Mouse (Mus musculus) hindbrain, embryonic 16.5 days (tissue): ENCODE data around the gene Ttc12. TPM values are rescaled to one million over a fixed set of nuclear protein-coding genes. Genes with fewer than 3 reads are reported as not detected.

ENCODE experiments used
- ATAC-seq: fragments of 200-750 bp; cut with Nextera tagmentation; 2 replicates; pipeline ENCODE4 v1.8.0; 2017; ENCODE audit warnings: moderate TSS enrichment, moderate library complexity
- H3K27ac ChIP-seq: fragments of 300-500 bp; sonication (generic); 2 replicates; pipeline ENCODE4 v1.5.1; 2014; ENCODE audit warnings: low read depth, mild to moderate bottlenecking, control low read depth, low read length, moderate library complexity
- H3K27me3 ChIP-seq: fragments of 300-500 bp; sonication (generic); replicated peaks from 2 replicates; pipeline ENCODE4 v1.6.1; 2014; ENCODE audit warnings: low read length; ENCODE audit not compliant: control insufficient read depth, insufficient read depth
- H3K36me3 ChIP-seq: fragments of 300-500 bp; sonication (generic); 2 replicates; pipeline ENCODE4 v1.6.1; 2014; ENCODE audit warnings: mild to moderate bottlenecking, low read length, moderate library complexity, mixed read lengths; ENCODE audit not compliant: control insufficient read depth, insufficient read depth
- H3K4me1 ChIP-seq: fragments of 300-500 bp; sonication (generic); 2 replicates; pipeline ENCODE4 v1.6.1; 2014; ENCODE audit warnings: low read depth, low read length; ENCODE audit not compliant: control insufficient read depth, insufficient read depth
- H3K4me2 ChIP-seq: fragments of 300-500 bp; sonication (generic); 2 replicates; pipeline ENCODE4 v1.6.1; 2014; ENCODE audit warnings: mild to moderate bottlenecking, low read length, control low read depth, moderate library complexity
- H3K4me3 ChIP-seq: fragments of 300-500 bp; sonication (generic); 2 replicates; pipeline ENCODE4 v1.5.1; 2014; ENCODE audit warnings: mild to moderate bottlenecking, low read length, control low read depth, moderate library complexity
- H3K9ac ChIP-seq: fragments of 300-500 bp; sonication (generic); 2 replicates; pipeline ENCODE4 v1.6.1; 2014; ENCODE audit warnings: low read depth, mild to moderate bottlenecking, control low read depth, low read length, moderate library complexity
- H3K9me3 ChIP-seq: fragments of 300-500 bp; sonication (generic); 2 replicates; pipeline ENCODE4 v1.6.1; 2014; ENCODE audit warnings: mild to moderate bottlenecking, low read length, moderate library complexity; ENCODE audit not compliant: control insufficient read depth
- WGBS: fragments of 180-500 bp; shearing (Covaris S2); extraction: QIAGEN DNeasy Blood & Tissue Kit; methylation state at CpG from one replicate; pipeline ENCODE4 v1.1.7; 2014; 5-methylcytosine and 5-hydroxymethylcytosine counted together
- polyA plus RNA-seq: library from polyadenylated mRNA; unstranded; fragments of >200 nt; fragmentation: Nextera tagmentation; extraction: Ambion mirVana; gene quantifications from 2 replicates; pipeline ENCODE4 v1.2.1, GENCODE M21; 2015

Gene Ttc12
- polyA plus RNA-seq, 1 experiment from 2014 or later = 2.6 TPM

GRCm38 (mm10) chr9:49528026-49528425 lies 42.0 kb upstream of the Ttc12 start:
- ATAC-seq = no peak
- no peak overlapping the region for H3K4me3 ChIP-seq
- no peak overlapping the region for H3K4me2 ChIP-seq
- H3K27ac ChIP-seq = no peak overlapping the region
- 61% methylated on average over 5 of the region's 5 CpGs for WGBS
- H3K27me3 ChIP-seq = no peaks in the 10 kb centered on the region
- H3K9ac ChIP-seq = no peak overlapping the region
- peaks cover 6% of the 10 kb centered on the region for H3K4me1 ChIP-seq
- 0 out of 2 replicates have a peak, but pooled peaks cover 4% of the 10 kb centered on the region for H3K36me3 ChIP-seq
- H3K9me3 ChIP-seq = no peaks in the 10 kb centered on the region

- 24% methylated on average over 8 of the region's 8 CpGs for whole genome bisulfite sequencing
- ATAC-seq = peak; percentile 70
Measured at GRCm38 (mm10) chr9:49527340-49527739, 41.3 kb upstream of the Ttc12 start.

GRCm38 (mm10) chr9:49524721-49525120 lies 38.7 kb upstream of the Ttc12 start:
- WGBS = 78% methylated on average over 9 of the region's 9 CpGs
- Histone ChIP-seq H3K27ac (no peak overlapping the region), H3K4me1 (peaks cover 6% of the 10 kb centered on the region), H3K27me3 (no peaks in the 10 kb centered on the region), H3K4me3 (no peak overlapping the region), H3K4me2 (no peak overlapping the region), H3K9ac (no peak overlapping the region), H3K36me3 (peaks cover 15% of the 10 kb centered on the region), H3K9me3 (no peaks in the 10 kb centered on the region)
- no peak for ATAC-seq

More at GRCm38 (mm10) chr9:49527340-49527739, 41.3 kb upstream of the Ttc12 start:
- Histone ChIP-seq H3K27ac (peak overlapping the region; percentile 29; the same call in 1 of the 2 replicates), H3K4me1 (peaks cover 6% of the 10 kb centered on the region), H3K4me3 (no peak overlapping the region), H3K9me3 (no peaks in the 10 kb centered on the region), H3K4me2 (no peak overlapping the region), H3K36me3 (0 out of 2 replicates have a peak, but pooled peaks cover 9% of the 10 kb centered on the region), H3K27me3 (no peaks in the 10 kb centered on the region), H3K9ac (no peak overlapping the region)

- H3K4me1 ChIP-seq = peaks cover 6% of the 10 kb centered on the region
- no peak overlapping the region for H3K4me2 ChIP-seq
- WGBS = 72% methylated on average over 9 of the region's 9 CpGs
- no peak for ATAC-seq
- H3K4me3 ChIP-seq = no peak overlapping the region
- no peak overlapping the region for H3K27ac ChIP-seq
- no peaks in the 10 kb centered on the region for H3K27me3 ChIP-seq
- no peak overlapping the region for H3K9ac ChIP-seq
- H3K9me3 ChIP-seq = no peaks in the 10 kb centered on the region
- peaks cover 23% of the 10 kb centered on the region for H3K36me3 ChIP-seq
Measured at GRCm38 (mm10) chr9:49523881-49524280, 37.9 kb upstream of the Ttc12 start.

GRCm38 (mm10) chr9:49514306-49514705 lies 28.3 kb upstream of the Ttc12 start:
- WGBS = 77% methylated on average over 2 of the region's 2 CpGs
- H3K9ac ChIP-seq = no peak overlapping the region
- no peaks in the 10 kb centered on the region for H3K4me1 ChIP-seq

GRCm38 (mm10) chr9:49510666-49511065 lies 24.6 kb upstream of the Ttc12 start:
- H3K27me3 ChIP-seq = no peaks in the 10 kb centered on the region
- no peaks in the 10 kb centered on the region for H3K9me3 ChIP-seq
- H3K27ac ChIP-seq = no peak overlapping the region
- H3K36me3 ChIP-seq = peaks cover 52% of the 10 kb centered on the region
- H3K4me1 ChIP-seq = no peaks in the 10 kb centered on the region
- no peak overlapping the region for H3K4me2 ChIP-seq
- ATAC-seq = no peak
- 98% methylated on average over 4 of the region's 4 CpGs for WGBS
- H3K4me3 ChIP-seq = no peak overlapping the region
- H3K9ac ChIP-seq = no peak overlapping the region

More at GRCm38 (mm10) chr9:49514306-49514705, 28.3 kb upstream of the Ttc12 start:
- H3K36me3 ChIP-seq = peaks cover 38% of the 10 kb centered on the region
- ATAC-seq = no peak
- H3K4me3 ChIP-seq = no peak overlapping the region
- H3K27me3 ChIP-seq = no peaks in the 10 kb centered on the region
- H3K9me3 ChIP-seq = no peaks in the 10 kb centered on the region
- H3K4me2 ChIP-seq = no peak overlapping the region
- no peak overlapping the region for H3K27ac ChIP-seq

- peaks cover 51% of the 10 kb centered on the region for H3K36me3 ChIP-seq
- 95% methylated on average over 8 of the region's 8 CpGs for WGBS
- no peak overlapping the region for H3K27ac ChIP-seq
- H3K9me3 ChIP-seq = no peaks in the 10 kb centered on the region
- H3K4me2 ChIP-seq = no peak overlapping the region
- H3K9ac ChIP-seq = no peak overlapping the region
- no peaks in the 10 kb centered on the region for H3K4me1 ChIP-seq
- ATAC-seq = no peak
- no peak overlapping the region for H3K4me3 ChIP-seq
- no peaks in the 10 kb centered on the region for H3K27me3 ChIP-seq
Measured at GRCm38 (mm10) chr9:49509628-49510027, 23.6 kb upstream of the Ttc12 start.

GRCm38 (mm10) chr9:49509094-49509493 lies 23.1 kb upstream of the Ttc12 start:
- Histone ChIP-seq H3K9me3 (no peaks in the 10 kb centered on the region), H3K4me3 (no peak overlapping the region), H3K36me3 (peaks cover 53% of the 10 kb centered on the region), H3K9ac (no peak overlapping the region), H3K27ac (no peak overlapping the region), H3K27me3 (no peaks in the 10 kb centered on the region), H3K4me1 (no peaks in the 10 kb centered on the region), H3K4me2 (no peak overlapping the region)
- no peak for ATAC-seq
- WGBS = 97% methylated on average over 3 of the region's 3 CpGs

- Histone ChIP-seq H3K36me3 (peaks cover 52% of the 10 kb centered on the region), H3K9me3 (no peaks in the 10 kb centered on the region), H3K4me1 (no peaks in the 10 kb centered on the region), H3K27ac (no peak overlapping the region), H3K9ac (no peak overlapping the region), H3K4me3 (no peak overlapping the region), H3K4me2 (no peak overlapping the region), H3K27me3 (no peaks in the 10 kb centered on the region)
- ATAC-seq = no peak
- 92% methylated on average over 9 of the region's 9 CpGs for WGBS
Measured at GRCm38 (mm10) chr9:49507829-49508585, 22.0 kb upstream of the Ttc12 start.
